Mouse (Mus musculus): ENCODE data around the gene Asic5. TPM values are rescaled to one million over a fixed set of nuclear protein-coding genes. Genes with fewer than 3 reads are reported as not detected.

Gene Asic5
- polyA plus RNA-seq, 1 experiment, result not detected

- Histone ChIP-seq H3ac (ENCODE audit: control insufficient read depth, insufficient read length) (no peak overlapping the region), H3K27me3 (ENCODE audit: control insufficient read depth, insufficient read depth, insufficient read length) (no peaks in the 10 kb centered on the region), H3K36me3 (ENCODE audit: control insufficient read depth, insufficient read depth) (no peaks in the 10 kb centered on the region), H3K4me2 (ENCODE audit: low read depth) (no peak overlapping the region), H3K79me2 (ENCODE audit: control insufficient read depth, insufficient read depth) (no peaks in the 10 kb centered on the region), H3K4me3 (no peak overlapping the region)
- TF ChIP-seq TCF3 (IDR thresholded peaks at IDR 0.05; ENCODE audit: insufficient read length, low read depth), result no peak
- no peak for TF ChIP-seq CEBPB (IDR thresholded peaks at IDR 0.05; ENCODE audit: insufficient read depth, poor library complexity, severe bottlenecking)
- no peak for TF ChIP-seq POLR2AphosphoS2 (IDR thresholded peaks at IDR 0.05; ENCODE audit: insufficient read length, low read depth)
These were observed 37.2 kb upstream of the Asic5 start for GRCm38 (mm10) chr3:81944851-81945393.

- Histone ChIP-seq H3K27me3 (ENCODE audit: control insufficient read depth, insufficient read depth, insufficient read length) (no peaks in the 10 kb centered on the region), H3K79me2 (ENCODE audit: control insufficient read depth, insufficient read depth) (no peaks in the 10 kb centered on the region), H3ac (ENCODE audit: control insufficient read depth, insufficient read length) (no peak overlapping the region), H3K4me3 (no peak overlapping the region), H3K36me3 (ENCODE audit: control insufficient read depth, insufficient read depth) (no peaks in the 10 kb centered on the region), H3K4me2 (ENCODE audit: low read depth) (no peak overlapping the region)
- no peak for TF ChIP-seq POLR2A (IDR thresholded peaks at IDR 0.05; ENCODE audit: insufficient read length, low read depth)
- no peak for TF ChIP-seq MYOG (IDR thresholded peaks at IDR 0.05; ENCODE audit: control insufficient read depth in 1 of 3, insufficient read depth in 1 of 3, insufficient read length in 2 of 3, low read depth in 2 of 3)
- no peak for TF ChIP-seq CEBPB (IDR thresholded peaks at IDR 0.05; ENCODE audit: insufficient read depth, poor library complexity, severe bottlenecking)
- TF ChIP-seq POLR2AphosphoS2 (IDR thresholded peaks at IDR 0.05; ENCODE audit: insufficient read length, low read depth), result no peak
- TF ChIP-seq USF1 (IDR thresholded peaks at IDR 0.05; ENCODE audit: low read depth), result no peak
- TF ChIP-seq MYOD1 (IDR thresholded peaks at IDR 0.05; ENCODE audit: control insufficient read depth in 1 of 3, insufficient read length in 2 of 3, low read depth in 2 of 3), result no peak
- no peak for TF ChIP-seq TCF3 (IDR thresholded peaks at IDR 0.05; ENCODE audit: insufficient read length, low read depth)
- no peak for TF ChIP-seq TCF12 (IDR thresholded peaks at IDR 0.05; ENCODE audit: insufficient read depth, poor library complexity, severe bottlenecking)
- TF ChIP-seq MAX (IDR thresholded peaks at IDR 0.05; ENCODE audit: low read depth), result no peak
- TF ChIP-seq REST (IDR thresholded peaks at IDR 0.05; ENCODE audit: insufficient read depth, insufficient read length), result no peak
- no peak for TF ChIP-seq SRF (IDR thresholded peaks at IDR 0.05; ENCODE audit: control insufficient read depth, insufficient read length, low read depth)
- TF ChIP-seq E2F4 (IDR thresholded peaks at IDR 0.05; ENCODE audit: insufficient read depth), result no peak
These were observed 33.0 kb upstream of the Asic5 start for GRCm38 (mm10) chr3:81949048-81949447.

- H3K27me3 ChIP-seq (ENCODE audit: control insufficient read depth, insufficient read depth, insufficient read length), result no peaks in the 10 kb centered on the region
- H3K36me3 ChIP-seq (ENCODE audit: control insufficient read depth, insufficient read depth), result no peaks in the 10 kb centered on the region
- TF ChIP-seq REST (IDR thresholded peaks at IDR 0.05; ENCODE audit: insufficient read depth, insufficient read length) (no peak), POLR2A (IDR thresholded peaks at IDR 0.05; ENCODE audit: insufficient read length, low read depth) (no peak), MAX (IDR thresholded peaks at IDR 0.05; ENCODE audit: low read depth) (no peak), TCF12 (IDR thresholded peaks at IDR 0.05; ENCODE audit: insufficient read depth, poor library complexity, severe bottlenecking) (no peak), SRF (IDR thresholded peaks at IDR 0.05; ENCODE audit: control insufficient read depth, insufficient read length, low read depth) (no peak), USF1 (IDR thresholded peaks at IDR 0.05; ENCODE audit: low read depth) (no peak), E2F4 (IDR thresholded peaks at IDR 0.05; ENCODE audit: insufficient read depth) (no peak), TCF3 (IDR thresholded peaks at IDR 0.05; ENCODE audit: insufficient read length, low read depth) (no peak), MYOD1 (IDR thresholded peaks at IDR 0.05; ENCODE audit: control insufficient read depth in 1 of 3, insufficient read length in 2 of 3, low read depth in 2 of 3) (no peak), MYOG (IDR thresholded peaks at IDR 0.05; ENCODE audit: control insufficient read depth in 1 of 3, insufficient read depth in 1 of 3, insufficient read length in 2 of 3, low read depth in 2 of 3) (no peak), CEBPB (IDR thresholded peaks at IDR 0.05; ENCODE audit: insufficient read depth, poor library complexity, severe bottlenecking) (no peak), POLR2AphosphoS2 (IDR thresholded peaks at IDR 0.05; ENCODE audit: insufficient read length, low read depth) (no peak)
- no peak overlapping the region for H3K4me3 ChIP-seq
- no peaks in the 10 kb centered on the region for H3K79me2 ChIP-seq (ENCODE audit: control insufficient read depth, insufficient read depth)
- no peak overlapping the region for H3K4me2 ChIP-seq (ENCODE audit: low read depth)
- H3ac ChIP-seq (ENCODE audit: control insufficient read depth, insufficient read length), result no peak overlapping the region
These were observed 30.3 kb upstream of the Asic5 start for GRCm38 (mm10) chr3:81951785-81952184.

DNA sequence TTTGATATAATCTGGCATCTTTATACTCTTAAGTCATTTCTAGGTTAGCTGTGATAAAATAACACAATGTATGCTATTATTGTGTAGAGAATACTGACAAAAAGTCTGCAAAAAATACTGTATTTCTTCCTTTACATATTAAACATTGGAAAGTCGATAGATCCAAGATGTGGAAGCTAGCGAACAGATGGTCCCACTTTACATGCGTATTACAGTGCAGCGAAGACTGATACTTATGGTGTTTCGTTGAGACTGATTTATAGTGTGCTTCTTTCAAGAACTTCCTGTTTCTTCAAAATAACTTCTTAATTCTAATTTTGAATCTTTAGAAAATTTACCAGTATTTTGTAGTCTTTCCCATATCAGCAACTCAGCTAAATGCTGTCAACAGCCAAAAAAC lies 24.6 kb upstream of the Asic5 start:
- Histone ChIP-seq H3ac (ENCODE audit: control insufficient read depth, insufficient read length) (no peak overlapping the region), H3K79me2 (ENCODE audit: control insufficient read depth, insufficient read depth) (no peaks in the 10 kb centered on the region), H3K4me3 (no peak overlapping the region), H3K4me2 (ENCODE audit: low read depth) (no peak overlapping the region), H3K27me3 (ENCODE audit: control insufficient read depth, insufficient read depth, insufficient read length) (no peaks in the 10 kb centered on the region), H3K36me3 (ENCODE audit: control insufficient read depth, insufficient read depth) (no peaks in the 10 kb centered on the region)
- no peak for TF ChIP-seq POLR2A (IDR thresholded peaks at IDR 0.05; ENCODE audit: insufficient read length, low read depth)
- TF ChIP-seq TCF3 (IDR thresholded peaks at IDR 0.05; ENCODE audit: insufficient read length, low read depth), result no peak
- TF ChIP-seq CEBPB (IDR thresholded peaks at IDR 0.05; ENCODE audit: insufficient read depth, poor library complexity, severe bottlenecking), result no peak
- no peak for TF ChIP-seq TCF12 (IDR thresholded peaks at IDR 0.05; ENCODE audit: insufficient read depth, poor library complexity, severe bottlenecking)
- no peak for TF ChIP-seq POLR2AphosphoS2 (IDR thresholded peaks at IDR 0.05; ENCODE audit: insufficient read length, low read depth)

- Histone ChIP-seq H3ac (ENCODE audit: control insufficient read depth, insufficient read length) (no peak overlapping the region), H3K27me3 (ENCODE audit: control insufficient read depth, insufficient read depth, insufficient read length) (no peaks in the 10 kb centered on the region), H3K36me3 (ENCODE audit: control insufficient read depth, insufficient read depth) (no peaks in the 10 kb centered on the region), H3K79me2 (ENCODE audit: control insufficient read depth, insufficient read depth) (no peaks in the 10 kb centered on the region), H3K4me2 (ENCODE audit: low read depth) (no peak overlapping the region), H3K4me3 (no peak overlapping the region)
- TF ChIP-seq CEBPB (IDR thresholded peaks at IDR 0.05; ENCODE audit: insufficient read depth, poor library complexity, severe bottlenecking) (no peak), REST (IDR thresholded peaks at IDR 0.05; ENCODE audit: insufficient read depth, insufficient read length) (no peak), MAX (IDR thresholded peaks at IDR 0.05; ENCODE audit: low read depth) (no peak), POLR2A (IDR thresholded peaks at IDR 0.05; ENCODE audit: insufficient read length, low read depth) (no peak), TCF12 (IDR thresholded peaks at IDR 0.05; ENCODE audit: insufficient read depth, poor library complexity, severe bottlenecking) (no peak), E2F4 (IDR thresholded peaks at IDR 0.05; ENCODE audit: insufficient read depth) (no peak), TCF3 (IDR thresholded peaks at IDR 0.05; ENCODE audit: insufficient read length, low read depth) (no peak), POLR2AphosphoS2 (IDR thresholded peaks at IDR 0.05; ENCODE audit: insufficient read length, low read depth) (no peak), MYOG (IDR thresholded peaks at IDR 0.05; ENCODE audit: control insufficient read depth in 1 of 3, insufficient read depth in 1 of 3, insufficient read length in 2 of 3, low read depth in 2 of 3) (no peak), MYOD1 (IDR thresholded peaks at IDR 0.05; ENCODE audit: control insufficient read depth in 1 of 3, insufficient read length in 2 of 3, low read depth in 2 of 3) (no peak), SRF (IDR thresholded peaks at IDR 0.05; ENCODE audit: control insufficient read depth, insufficient read length, low read depth) (no peak), USF1 (IDR thresholded peaks at IDR 0.05; ENCODE audit: low read depth) (no peak)
These were observed 20.8 kb upstream of the Asic5 start for GRCm38 (mm10) chr3:81961336-81961735.
